Comparison of ENCODE assay signal across 13 mouse cellular contexts in the genomic region with DNA sequence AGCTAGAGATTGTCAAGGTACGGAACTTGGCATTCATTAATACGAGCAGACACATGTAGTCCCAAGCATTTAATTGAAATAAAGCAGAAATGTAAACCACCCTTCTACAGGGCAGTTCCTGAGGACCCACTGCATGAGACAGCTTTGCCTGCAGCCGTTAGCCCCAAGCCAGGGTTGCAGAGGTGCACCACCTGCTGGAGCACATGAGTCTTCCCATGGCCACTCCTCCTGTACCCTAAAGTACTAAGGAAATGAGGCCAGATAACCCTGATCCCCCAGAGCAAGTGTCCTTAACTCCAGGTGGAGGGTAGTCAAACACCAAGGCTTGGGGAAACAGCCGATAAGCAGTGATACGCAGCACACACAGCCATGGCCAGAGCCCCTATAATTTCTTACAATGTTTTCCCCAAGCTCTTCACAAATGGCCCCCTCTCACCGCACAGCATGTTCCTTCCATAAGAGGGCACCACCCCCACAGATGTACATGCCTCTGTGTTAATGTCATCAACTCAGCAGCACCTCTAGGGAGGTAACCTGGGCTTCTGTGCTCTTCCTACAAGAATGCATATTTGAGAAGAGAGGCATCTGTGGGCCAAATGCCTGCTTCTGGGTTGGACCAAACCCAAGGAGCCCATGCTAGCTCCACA.
DNase-seq lines count a peak whose midpoint lies in the region; ATAC-seq and TF ChIP-seq lines count a peak whose summit lies in the region.
"Had no signal": no experiment of that assay in that cellular context is flagged by ENCODE, and none has a peak within 500 bp of the region (broad histone marks: within the 10 kb centered on the region; RNA-seq: fewer than 3 reads in every experiment).

No protein-coding gene starts in this region.

- H3K4me1 ChIP-seq in cerebellum, adult 2 months (ENCODE audit: control insufficient read depth, insufficient read depth, low read length) = peaks cover 9% of the 10 kb centered on the region
- H3K4me1 ChIP-seq in liver, adult 2 months (ENCODE audit: control insufficient read depth, insufficient read depth, low read length) = no peaks in the 10 kb centered on the region
- peaks cover 46% of the 10 kb centered on the region for H3K4me1 ChIP-seq in liver, embryonic 12.5 days
- H3K4me1 ChIP-seq in stomach, postnatal 0 days (replicated peaks; ENCODE audit: control insufficient read depth, insufficient read depth) = no peaks in the 10 kb centered on the region

- H3K9me3 ChIP-seq in liver, embryonic 12.5 days (replicated peaks) = no peaks in the 10 kb centered on the region
- H3K9me3 ChIP-seq in stomach, postnatal 0 days (ENCODE audit: control insufficient read depth, low read length) = no peaks in the 10 kb centered on the region

- no peak for TF ChIP-seq POLR2A in cerebellum, adult 2 months (IDR thresholded peaks at IDR 0.05; ENCODE audit: borderline replicate concordance, insufficient read depth, low read length)
- no peak for TF ChIP-seq POLR2A in liver, adult 2 months (IDR thresholded peaks at IDR 0.05; ENCODE audit: extremely low read depth, insufficient read depth, low read length)

- TF ChIP-seq CTCF in cerebellum, adult 2 months (IDR thresholded peaks at IDR 0.05; ENCODE audit: borderline replicate concordance, insufficient read depth, low read depth, low read length) = 0 out of 2 replicates have a peak, but pooled peaks have one; percentile 1
- 0 out of 2 replicates have a peak, but pooled peaks have one; percentile 6 for TF ChIP-seq CTCF in liver, adult 2 months (IDR thresholded peaks at IDR 0.05; ENCODE audit: low read depth, low read length)
- peak; percentile 45 for TF ChIP-seq CTCF in stomach, postnatal 0 days (IDR thresholded peaks at IDR 0.05; ENCODE audit: low read depth)

- no peak overlapping the region for H3K27ac ChIP-seq in cerebellum, adult 2 months (ENCODE audit: insufficient read depth, low read length)
- H3K27ac ChIP-seq in liver, adult 2 months (replicated peaks; ENCODE audit: insufficient read depth, low read depth, low read length) = no peak overlapping the region
- H3K27ac ChIP-seq in liver, embryonic 12.5 days = no peak overlapping the region
- H3K27ac ChIP-seq in stomach, postnatal 0 days (replicated peaks) = no peak overlapping the region

- no peaks in the 10 kb centered on the region for H3K27me3 ChIP-seq in cerebellum, adult 2 months (ENCODE audit: control insufficient read depth, insufficient read depth, low read length)
- no peaks in the 10 kb centered on the region for H3K27me3 ChIP-seq in liver, adult 2 months (ENCODE audit: control insufficient read depth, insufficient read depth, low read length)
- no peaks in the 10 kb centered on the region for H3K27me3 ChIP-seq in liver, embryonic 12.5 days (replicated peaks)
- H3K27me3 ChIP-seq in stomach, postnatal 0 days (ENCODE audit: control insufficient read depth, insufficient read depth, low read length) = no peaks in the 10 kb centered on the region

- no peak for ATAC-seq in liver, embryonic 12.5 days
- no peak for ATAC-seq in stomach, postnatal 0 days (ENCODE audit: low FRiP score, low TSS enrichment)
- ATAC-seq: activated CD4-positive, CD25-positive, alpha-beta regulatory T cell, adult 4 months; forebrain, embryonic 16.5 days had no signal

- no peak overlapping the region for H3K4me3 ChIP-seq in cerebellum, adult 2 months (replicated peaks; ENCODE audit: insufficient read depth, low read depth, low read length)
- H3K4me3 ChIP-seq in liver, adult 2 months (ENCODE audit: insufficient read depth, low read depth, low read length) = no peak overlapping the region
- H3K4me3 ChIP-seq in liver, embryonic 12.5 days = no peak overlapping the region
- no peak overlapping the region for H3K4me3 ChIP-seq in stomach, postnatal 0 days (ENCODE audit: low read depth, low read length)

- DNase-seq in cerebellum, adult 2 months = no peak
- no peak for DNase-seq in cerebellum, postnatal 36 days
- DNase-seq in liver, adult 2 months (ENCODE audit: extremely low read depth, low read depth, low spot score) = no peak
- peak; percentile 40 for DNase-seq in MN1 (ENCODE audit: low spot score)
- no peak for DNase-seq in stomach, postnatal 0 days (ENCODE audit: low spot score)
- DNase-seq in adrenal gland, postnatal 14 days = no peak
- DNase-seq in adrenal gland, adult 2 months = no peak
- DNase-seq: B cell, adult 2 months; kidney, adult 8-10 months; lung, adult 2 months had no signal

- H3K9ac ChIP-seq in liver, adult 2 months (ENCODE audit: low read depth, low read length) = no peak overlapping the region
- no peak overlapping the region for H3K9ac ChIP-seq in liver, embryonic 12.5 days
- no peak overlapping the region for H3K9ac ChIP-seq in stomach, postnatal 0 days (ENCODE audit: low read length)

- no peaks in the 10 kb centered on the region for H3K36me3 ChIP-seq in liver, adult 2 months (ENCODE audit: control insufficient read depth, insufficient read depth, low read length)
- H3K36me3 ChIP-seq in liver, embryonic 12.5 days = no peaks in the 10 kb centered on the region; the same call in 1 of the 2 replicates
- H3K36me3 ChIP-seq in stomach, postnatal 0 days (ENCODE audit: control insufficient read depth, insufficient read depth, low read length) = no peaks in the 10 kb centered on the region

- no peaks in the 10 kb centered on the region for H3K79me2 ChIP-seq in liver, adult 2 months (ENCODE audit: control insufficient read depth, insufficient read depth, low read length)

- no peak for TF ChIP-seq EP300 in stomach, postnatal 0 days (optimal IDR thresholded peaks at IDR 0.05)

- WGBS in cerebellum, adult 2 months = 95% methylated on average over 6 of the region's 6 CpGs
- WGBS in liver, adult 2 months = 94% methylated on average over 6 of the region's 6 CpGs
- 80% methylated on average over 6 of the region's 6 CpGs for WGBS in liver, embryonic 12.5 days (ENCODE audit: insufficient replicate concordance)
- WGBS in stomach, postnatal 0 days = 82% methylated on average over 6 of the region's 6 CpGs

- no peak overlapping the region for H3K4me2 ChIP-seq in liver, embryonic 12.5 days
- no peak overlapping the region for H3K4me2 ChIP-seq in stomach, postnatal 0 days (replicated peaks; ENCODE audit: low read depth)
